15 mouse cellular contexts compared by ENCODE assay signal in the genomic region with DNA sequence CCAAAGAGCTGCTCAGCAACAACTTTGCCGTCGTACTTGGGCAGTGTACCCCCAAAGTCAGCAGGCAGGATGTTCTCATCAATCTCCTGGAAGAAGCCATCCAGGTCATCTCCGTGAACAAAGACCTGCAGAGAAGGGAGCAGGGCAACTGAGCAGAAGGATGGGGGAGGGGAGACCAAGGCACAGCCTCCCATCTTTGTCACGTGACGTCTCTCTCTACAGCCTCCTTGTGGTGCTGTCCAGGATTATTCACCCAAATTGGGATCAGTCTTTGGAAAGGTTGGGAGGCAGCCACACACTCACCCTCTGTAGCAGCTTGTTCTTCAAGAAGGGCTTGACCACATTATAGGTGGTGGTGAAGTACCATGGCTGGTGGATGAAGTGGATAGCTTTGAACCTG. TPM values are rescaled to one million over a fixed set of nuclear protein-coding genes. Genes with fewer than 3 reads are reported as not detected.
"Had no signal": no experiment of that assay in that cellular context is flagged by ENCODE, and none has a peak within 500 bp of the region (broad histone marks: within the 10 kb centered on the region; RNA-seq: fewer than 3 reads in every experiment).

No protein-coding gene starts in this region.

- H3K4me1 ChIP-seq: midbrain, embryonic 13.5 days; neural tube, embryonic 15.5 days had no signal

- H3K27ac ChIP-seq: limb, embryonic 12.5 days; liver, embryonic 13.5 days; midbrain, embryonic 13.5 days; neural tube, embryonic 15.5 days had no signal

- H3K36me3 ChIP-seq: limb, embryonic 12.5 days; liver, embryonic 13.5 days; midbrain, embryonic 13.5 days; neural tube, embryonic 15.5 days had no signal

- H3K4me3 ChIP-seq: limb, embryonic 12.5 days; liver, embryonic 13.5 days; midbrain, embryonic 13.5 days; myocyte; neural tube, embryonic 15.5 days had no signal

- H3K9me3 ChIP-seq: limb, embryonic 12.5 days; liver, embryonic 13.5 days; midbrain, embryonic 13.5 days; neural tube, embryonic 15.5 days had no signal

- H3K27me3 ChIP-seq: limb, embryonic 12.5 days; midbrain, embryonic 13.5 days; neural tube, embryonic 15.5 days had no signal

- ATAC-seq: midbrain, embryonic 13.5 days had no signal

- H3K9ac ChIP-seq: limb, embryonic 12.5 days; liver, embryonic 13.5 days; liver, postnatal 0 days; midbrain, embryonic 13.5 days; neural tube, embryonic 15.5 days had no signal

- H3K4me2 ChIP-seq: limb, embryonic 12.5 days; liver, embryonic 13.5 days; midbrain, embryonic 13.5 days; neural tube, embryonic 15.5 days had no signal

- DNase-seq: kidney, adult 18-20 months; kidney, postnatal 14 days; liver; liver, embryonic 13.5 days; liver, postnatal 0 days; right cerebral cortex, postnatal 4 days; spleen, adult 18-20 months; thymus, adult 18-20 months; thymus, postnatal 14 days had no signal

RNA-seq across cellular contexts. Expression of gene Rlbp1, which starts 11.3 kb away (rescaled TPM):
- total RNA-seq: megakaryocyte-erythroid progenitor cell, adult 5-6 weeks had no signal
- polyA plus RNA-seq: myocyte; stomach, embryonic 14.5 days had no signal
